ENCODE assay signal across 15 mouse cellular contexts in the genomic region with DNA sequence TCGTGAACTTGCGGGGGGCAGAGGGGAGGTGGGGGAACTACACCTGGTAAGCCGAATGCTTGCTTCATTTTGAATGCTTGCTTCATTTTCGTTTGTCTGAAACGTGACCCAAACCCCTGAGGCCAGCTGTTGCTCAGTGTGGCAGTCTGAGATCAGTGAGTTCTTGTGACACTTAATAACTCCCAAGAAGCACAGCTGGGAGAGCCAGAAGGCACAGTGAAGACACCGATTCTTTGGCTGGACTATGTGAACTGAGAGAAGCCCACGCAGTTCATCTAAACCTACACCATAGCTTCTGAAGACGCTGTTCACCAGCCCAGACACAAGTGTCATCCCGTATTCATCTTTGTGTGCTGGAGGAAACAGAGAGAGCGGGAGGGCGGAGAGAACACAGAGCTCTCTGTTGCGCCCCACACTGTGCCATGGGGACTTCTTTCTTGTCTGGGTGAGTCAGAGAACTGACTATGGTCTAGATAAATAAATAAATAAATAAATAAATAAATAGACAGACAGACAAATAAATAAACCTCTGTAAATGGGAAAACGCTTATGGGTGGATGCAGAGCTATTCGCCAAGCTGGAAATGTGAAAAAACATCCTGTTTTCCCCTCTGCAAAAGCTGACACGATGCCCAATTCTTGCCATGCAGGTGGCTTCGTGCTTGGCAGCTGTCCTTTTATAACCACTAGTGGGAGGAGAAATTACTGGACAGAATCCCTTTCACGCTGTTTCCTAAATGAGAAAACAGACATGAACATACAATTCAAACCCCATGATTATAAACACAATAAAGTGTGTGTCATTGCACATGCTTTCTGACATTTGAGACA. TPM values are rescaled to one million over a fixed set of nuclear protein-coding genes. Genes with fewer than 3 reads are reported as not detected.
DNase-seq lines count a peak whose midpoint lies in the region; ATAC-seq and TF ChIP-seq lines count a peak whose summit lies in the region.
"Had no signal": no experiment of that assay in that cellular context is flagged by ENCODE, and none has a peak within 500 bp of the region (broad histone marks: within the 10 kb centered on the region; RNA-seq: fewer than 3 reads in every experiment).

No protein-coding gene starts in this region.

- no peaks in the 10 kb centered on the region for H3K27me3 ChIP-seq in heart, embryonic 11.5 days (ENCODE audit: control insufficient read depth, insufficient read depth, low read length)
- H3K27me3 ChIP-seq in cerebellum, adult 2 months (ENCODE audit: control insufficient read depth, insufficient read depth, low read length): no peaks in the 10 kb centered on the region

- TF ChIP-seq CTCF in cerebellum, adult 2 months (IDR thresholded peaks at IDR 0.05; ENCODE audit: borderline replicate concordance, insufficient read depth, low read depth, low read length): no peak

- no peak overlapping the region for H3K9ac ChIP-seq in heart, embryonic 11.5 days (ENCODE audit: low read depth, low read length)

- H3K4me1 ChIP-seq in heart, embryonic 11.5 days (ENCODE audit: control insufficient read depth, insufficient read depth, low read length): no peaks in the 10 kb centered on the region
- H3K4me1 ChIP-seq in cerebellum, adult 2 months (ENCODE audit: control insufficient read depth, insufficient read depth, low read length): peaks cover 15% of the 10 kb centered on the region

- no peaks in the 10 kb centered on the region for H3K36me3 ChIP-seq in heart, embryonic 11.5 days (ENCODE audit: control insufficient read depth, insufficient read depth, low read length)

- WGBS in heart, embryonic 11.5 days (ENCODE audit: insufficient replicate concordance): 79% methylated on average over 17 of the region's 17 CpGs
- 49% methylated on average over 17 of the region's 17 CpGs for WGBS in cerebellum, adult 2 months

- H3K4me3 ChIP-seq in heart, embryonic 11.5 days (ENCODE audit: low read depth, low read length): no peak overlapping the region
- H3K4me3 ChIP-seq in cerebellum, adult 2 months (replicated peaks; ENCODE audit: insufficient read depth, low read depth, low read length): no peak overlapping the region
- H3K4me3 ChIP-seq: left cerebral cortex, adult 2 months had no signal

- H3K27ac ChIP-seq in heart, embryonic 11.5 days (ENCODE audit: low read depth, low read length): no peak overlapping the region
- H3K27ac ChIP-seq in cerebellum, adult 2 months (ENCODE audit: insufficient read depth, low read length): no peak overlapping the region
- H3K27ac ChIP-seq: kidney, postnatal 0 days; left cerebral cortex, adult 2 months had no signal

- intact Hi-C loops in left cerebral cortex, postnatal 4 days (cut with DNase I): loop anchor here (5.0 kb wide), 2 partner anchors 169 to 284 kb away; no protein-coding TSS in a partner anchor
- intact Hi-C loops in left cerebral cortex, postnatal 36 days (cut with DNase I): loop anchor here (5.0 kb wide), 3 partner anchors 149 to 289 kb away; no protein-coding TSS in a partner anchor

- no peak for ATAC-seq in heart, embryonic 11.5 days (replicated peaks; ENCODE audit: insufficient number of reproducible peaks, low FRiP score, low TSS enrichment)
- ATAC-seq: CD4-positive, CD25-positive, alpha-beta regulatory T cell, adult 4 months had no signal

- H3K9me3 ChIP-seq in heart, embryonic 11.5 days (replicated peaks; ENCODE audit: control insufficient read depth, low read length): no peaks in the 10 kb centered on the region

- no peak overlapping the region for H3K4me2 ChIP-seq in heart, embryonic 11.5 days

- TF ChIP-seq POLR2A in cerebellum, adult 2 months (IDR thresholded peaks at IDR 0.05; ENCODE audit: borderline replicate concordance, insufficient read depth, low read length): no peak

- peak; percentile 57 for DNase-seq in heart, adult 11 months
- DNase-seq in left cerebral cortex, postnatal 4 days: peak; percentile 52
- DNase-seq in left cerebral cortex, postnatal 36 days (ENCODE audit: low spot score in 2 of 2): no peak
- DNase-seq in cerebellum, adult 2 months: peak; percentile 28 to 43
- peak; percentile 25 to 35 for DNase-seq in cerebellum, postnatal 36 days
- DNase-seq in urinary bladder, postnatal 10 days (ENCODE audit: low spot score): no peak
- DNase-seq: embryo, embryonic 11 days; gastrocnemius, postnatal 25 days; lung, postnatal 4 days; right cerebral cortex, postnatal 14 days; thymus, postnatal 25 days had no signal

RNA-seq across cellular contexts. Expression of a gene that starts 10.2 kb away (rescaled TPM):
- 5.1 and 6.9 TPM in 2 replicates for polyA plus RNA-seq in heart, embryonic 11.5 days (2014; fragmentation: Nextera tagmentation; extraction: Ambion mirVana)
- total RNA-seq in left cerebral cortex, postnatal 4 days (2021): 1 to 10 TPM; 1.5 to 2.1 TPM
- total RNA-seq in left cerebral cortex, postnatal 36 days (2021): under 1 TPM; 0.07 to 0.20 TPM
- polyA plus RNA-seq in cerebellum, adult 2 months (2012; rRNA removed): 0.13 and 0.33 TPM in 2 replicates

RNA-seq across cellular contexts. Expression of a gene that starts 40.9 kb away (rescaled TPM):
- 12.6 and 14.0 TPM in 2 replicates for polyA plus RNA-seq in heart, embryonic 11.5 days (2014; fragmentation: Nextera tagmentation; extraction: Ambion mirVana)
- 10 to 100 TPM; 11.2 to 14.1 TPM for total RNA-seq in left cerebral cortex, postnatal 4 days (2021)
- total RNA-seq in left cerebral cortex, postnatal 36 days (2021): 10 to 100 TPM in 1 of 2 experiments, 1 to 10 TPM in 1; 9.5 to 11.5 TPM
- 8.0 and 8.5 TPM in 2 replicates for polyA plus RNA-seq in cerebellum, adult 2 months (2012; rRNA removed)

Comparison
In these comparisons a context has a peak if more than half of its experiments do, and no peak if none do; other contexts are left out.
1. DNase-seq: peak in heart, adult 11 months (single experiment), left cerebral cortex, postnatal 4 days (single experiment), cerebellum, adult 2 months (2 of 2) and cerebellum, postnatal 36 days (2 of 2); none in left cerebral cortex, postnatal 36 days (0 of 2) and urinary bladder, postnatal 10 days (single experiment).